Mouse (Mus musculus) megakaryocyte, embryonic 14.5 days (primary cell): ENCODE data around the gene Diexf.

Experiments
- FLI1 ChIP-seq: IDR thresholded peaks from 2 replicates; pipeline ENCODE4 v1.6.1; 2012; ENCODE audit warnings: low read length, inconsistent platforms, mixed read lengths
- GATA1 ChIP-seq: IDR thresholded peaks from 3 replicates; pipeline ENCODE4 v1.6.1; 2012; ENCODE audit warnings: mixed read lengths, low read length, inconsistent platforms, borderline replicate concordance

DNA sequence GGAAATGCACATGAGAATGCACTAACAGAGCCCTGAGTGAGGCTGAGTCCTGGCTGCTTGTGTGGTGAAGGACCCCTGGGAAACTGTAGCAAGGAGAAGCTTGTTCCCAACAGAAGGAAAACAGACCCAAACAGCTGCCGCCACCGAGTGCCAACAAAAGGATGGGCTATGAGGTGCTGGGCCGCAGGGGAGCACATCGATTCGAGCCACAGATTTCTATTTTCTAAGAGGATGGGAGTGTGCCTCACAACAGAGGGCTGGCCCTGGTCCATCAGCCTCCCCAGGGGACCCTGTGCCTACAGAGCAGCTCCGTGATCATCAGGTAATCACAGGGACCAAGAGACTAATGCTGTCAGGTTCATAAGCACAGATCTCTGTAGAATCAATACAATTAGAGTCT lies 40.9 kb downstream of the Diexf start:
- TF ChIP-seq GATA1 (no peak), FLI1 (no peak)
